Mouse (Mus musculus) CD4-positive naive resting alpha-beta T cell, adult 76 days (primary cell): ENCODE results near the gene Mgll. TPM values are rescaled to one million over a fixed set of nuclear protein-coding genes. Genes with fewer than 3 reads are reported as not detected.

Experiments
- total RNA-seq: library from RNA; stranded (reverse); gene quantifications from one replicate; pipeline ENCODE4 v1.2.4, GENCODE M21; 2023

Mgll gene
- 2.4 TPM for total RNA-seq

DNA sequence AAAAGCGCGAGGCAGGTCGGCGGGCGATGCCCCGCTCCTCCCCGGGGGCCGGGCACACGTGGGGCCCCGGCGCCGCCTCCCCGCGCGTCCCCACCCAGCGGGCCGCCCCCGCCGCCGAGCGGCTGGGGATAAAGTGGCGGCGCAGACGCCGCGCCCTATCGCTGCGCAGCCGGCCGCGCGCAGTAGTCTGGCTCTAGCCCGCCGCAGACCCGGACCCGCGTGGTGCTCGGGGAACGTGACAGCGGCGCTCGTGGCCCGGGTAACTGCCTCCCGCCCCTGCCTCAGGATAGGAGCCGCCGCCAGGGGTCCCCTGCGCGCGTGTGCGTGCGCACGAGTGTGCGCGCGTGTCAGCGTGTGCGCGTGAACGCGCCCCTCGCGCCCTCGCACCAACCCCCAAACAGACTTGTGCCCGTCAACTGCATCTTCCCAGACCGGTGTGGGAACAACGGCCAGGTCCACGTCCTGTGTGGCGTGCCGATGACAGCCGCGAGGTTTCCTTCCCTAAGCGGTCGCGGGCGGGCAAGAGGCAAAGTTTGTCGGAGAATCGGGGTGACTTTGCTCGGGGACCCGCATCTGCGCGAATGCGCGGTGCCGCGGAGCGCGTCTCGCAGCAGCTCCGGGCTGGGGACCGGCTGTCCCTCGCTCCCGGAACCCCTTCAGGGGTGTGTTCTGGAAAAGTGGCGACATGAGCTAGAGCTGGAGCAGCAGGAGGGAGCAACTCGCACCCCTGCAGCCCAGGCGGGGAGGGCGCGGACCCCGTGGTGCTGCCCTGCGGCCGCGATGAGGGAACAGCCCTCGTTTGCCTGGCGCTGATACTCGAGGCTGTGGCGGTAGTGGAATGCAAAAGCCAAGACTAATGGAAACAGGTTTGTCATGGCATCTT, at the start of gene Mgll:
Mgll (plus strand) TSS at position 100 of the 883 bp plus-strand sequence.

GRCm38 (mm10) chr6:88841781-88842689, 117.8 kb downstream of the Mgll start, which contains the start of gene Abtb1:
Gene Abtb1 (minus strand): TSS chr6:88841984.

DNA sequence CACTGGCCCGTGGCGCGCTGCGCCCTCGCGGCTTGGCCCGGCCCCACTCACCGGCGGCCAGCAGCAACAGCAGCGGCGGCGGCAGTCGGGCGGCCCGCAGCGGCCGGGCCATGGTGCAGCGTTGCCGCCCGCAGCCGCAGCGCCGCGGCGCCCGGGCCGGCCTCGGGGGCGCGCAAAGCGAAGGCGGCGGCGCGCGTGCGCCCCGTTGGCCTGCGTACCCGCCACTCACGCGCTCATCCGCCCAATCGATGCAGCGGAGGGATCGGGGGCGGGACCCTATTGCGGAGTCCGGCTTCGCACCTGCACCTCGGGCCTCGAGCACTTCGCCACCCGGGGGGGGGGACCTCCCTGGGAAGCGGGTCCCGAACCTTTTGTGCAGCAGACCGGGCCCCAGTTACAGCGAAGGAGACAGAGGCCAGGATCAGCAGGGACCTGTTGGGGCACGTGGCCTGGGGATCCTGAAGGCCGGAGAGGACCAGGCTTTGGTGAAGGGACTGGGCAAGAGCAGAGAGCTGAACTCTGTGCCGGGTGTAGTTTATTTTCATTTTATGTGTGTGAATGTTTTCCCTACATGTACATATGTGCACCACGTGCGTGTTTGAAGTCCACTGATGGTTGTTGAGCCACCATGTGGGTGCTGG, 150.8 kb downstream of the Mgll start, which contains the start of gene Podxl2:
Podxl2 (minus strand) TSS at position 177 of the 641 bp plus-strand sequence.

Other genes with a start within 250 kb of the Mgll start
- 214 TPM for gene Sec61a1, start 205.5 kb upstream of the Mgll start, total RNA-seq
- gene Kbtbd12, start 86.5 kb upstream of the Mgll start, total RNA-seq = not detected
- gene Abtb1, start 117.6 kb downstream of the Mgll start, total RNA-seq = 49.1 TPM
- gene Podxl2, start 150.6 kb downstream of the Mgll start, total RNA-seq = not detected
- 53.8 TPM for gene Mcm2, start 174.4 kb downstream of the Mgll start, total RNA-seq
- gene Tpra1, start 177.8 kb downstream of the Mgll start, total RNA-seq = 86.9 TPM